Mouse (Mus musculus): ENCODE data around the gene Ccdc158.

The Ccdc158 gene

DNA sequence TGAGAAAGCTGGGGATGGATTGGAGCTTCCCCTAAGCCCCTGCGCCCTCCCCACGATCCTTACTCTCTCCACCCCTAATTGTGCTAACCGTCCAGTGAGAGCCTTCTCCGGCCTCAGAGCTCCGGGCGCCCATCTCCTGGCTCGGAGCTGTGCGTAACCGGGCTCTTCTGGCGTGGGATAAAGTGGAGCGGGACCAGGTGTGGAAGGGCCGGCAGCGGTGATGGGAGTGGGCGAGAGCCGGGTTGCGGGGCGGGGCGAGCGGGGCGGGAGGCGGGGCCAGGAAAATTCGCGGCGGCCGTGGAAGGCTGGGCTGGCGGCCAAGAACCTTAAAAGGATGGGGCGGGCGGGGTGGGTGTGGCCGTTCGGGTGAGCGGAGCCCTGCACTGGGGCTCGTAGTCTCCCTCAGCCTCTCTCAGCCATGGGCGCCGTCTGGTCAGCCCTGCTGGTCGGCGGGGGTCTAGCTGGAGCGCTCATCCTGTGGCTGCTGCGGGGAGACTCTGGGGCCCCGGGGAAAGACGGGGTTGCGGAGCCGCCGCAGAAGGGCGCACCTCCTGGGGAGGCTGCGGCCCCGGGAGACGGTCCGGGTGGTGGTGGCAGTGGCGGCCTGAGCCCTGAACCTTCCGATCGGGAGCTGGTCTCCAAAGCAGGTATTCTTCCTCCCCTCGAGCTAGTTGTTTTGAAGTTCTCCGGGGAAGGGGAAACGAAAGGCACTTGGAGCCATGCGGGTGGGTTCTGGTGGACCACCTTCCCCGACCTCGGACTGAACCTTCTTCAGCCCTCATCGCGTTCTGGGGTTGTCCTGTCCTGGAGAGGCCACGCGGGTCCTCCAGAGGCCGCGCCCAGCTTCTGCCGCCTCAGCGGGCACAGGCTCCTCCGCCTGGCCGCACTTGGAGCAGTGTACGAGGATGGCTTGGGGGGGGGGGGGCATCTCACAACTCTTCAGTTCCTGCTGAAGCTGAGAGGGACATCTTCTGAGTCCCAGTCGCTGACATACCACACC, 72.1 kb downstream of the Ccdc158 start, which contains the start of gene Stbd1:
Gene Stbd1 (plus strand): TSS at position 351 of the 1,000 bp plus-strand sequence.
- no peak for DNase-seq (ENCODE audit: low spot score in 2 of 2)

DNA sequence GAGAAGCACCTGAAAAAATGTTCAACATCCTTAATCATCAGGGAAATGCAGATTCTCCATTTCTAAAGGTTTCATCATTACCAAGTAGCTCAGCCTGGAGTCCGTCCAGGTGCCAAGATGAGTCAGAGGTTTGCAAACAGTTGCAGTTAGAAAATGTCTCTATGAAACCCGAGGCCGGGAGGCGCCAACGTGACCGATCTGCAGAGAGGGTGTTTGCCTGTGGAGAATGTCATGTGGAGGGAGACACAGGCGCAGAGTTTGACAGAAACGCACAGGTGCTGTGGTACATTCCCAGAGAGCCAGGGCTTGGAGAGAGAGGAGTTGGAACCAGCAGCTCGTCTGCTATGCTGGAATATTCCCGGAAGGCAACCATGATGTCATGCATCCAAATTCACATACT, 76.0 kb downstream of the Ccdc158 start:
- no peak for DNase-seq (ENCODE audit: low spot score in 2 of 2)

DNA sequence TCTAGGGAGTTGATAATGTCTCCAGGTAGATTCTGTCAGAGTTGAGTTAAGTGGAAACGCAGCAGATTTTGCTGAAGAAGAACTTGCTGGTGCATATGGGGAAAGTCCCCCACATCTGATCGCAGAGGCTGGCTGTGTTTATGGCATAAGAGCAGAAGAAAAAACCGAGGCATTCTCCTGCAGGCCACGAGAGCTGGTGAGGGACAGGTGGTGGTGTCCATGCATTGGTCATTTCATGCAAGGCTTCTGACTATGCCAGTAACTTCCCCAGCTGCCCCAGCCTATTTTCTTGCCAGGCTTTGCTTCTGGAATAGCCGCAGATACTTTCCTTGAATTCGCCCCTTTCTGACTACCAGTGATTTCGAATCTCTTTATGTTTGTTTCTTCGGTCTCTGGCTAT, 78.2 kb downstream of the Ccdc158 start:
- no peak for DNase-seq (ENCODE audit: low spot score in 2 of 2)

GRCm38 (mm10) chr5:92595026-92595425, 80.0 kb downstream of the Ccdc158 start:
- DNase-seq (ENCODE audit: low spot score in 2 of 2), result no peak

DNA sequence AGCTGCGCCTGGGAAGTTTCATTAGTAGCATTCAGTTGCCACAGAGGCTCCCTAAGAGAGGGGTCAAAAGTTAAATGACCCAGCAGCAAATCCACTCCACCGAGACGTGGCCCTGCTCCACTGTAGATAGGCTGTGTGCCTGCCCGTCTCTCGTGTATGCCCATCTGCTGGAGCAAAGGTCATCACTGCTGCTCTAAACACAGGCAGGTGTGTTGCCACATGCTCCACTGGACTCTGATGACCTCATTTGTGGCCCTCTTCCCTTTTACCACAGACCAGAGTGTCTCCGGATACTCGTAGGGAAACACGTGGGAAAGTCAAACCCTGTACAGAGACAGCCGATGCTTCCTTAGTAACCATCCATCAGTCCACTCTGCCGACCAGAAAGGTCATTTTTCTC, 89.1 kb downstream of the Ccdc158 start:
- DNase-seq (ENCODE audit: low spot score in 2 of 2), result no peak

DNA sequence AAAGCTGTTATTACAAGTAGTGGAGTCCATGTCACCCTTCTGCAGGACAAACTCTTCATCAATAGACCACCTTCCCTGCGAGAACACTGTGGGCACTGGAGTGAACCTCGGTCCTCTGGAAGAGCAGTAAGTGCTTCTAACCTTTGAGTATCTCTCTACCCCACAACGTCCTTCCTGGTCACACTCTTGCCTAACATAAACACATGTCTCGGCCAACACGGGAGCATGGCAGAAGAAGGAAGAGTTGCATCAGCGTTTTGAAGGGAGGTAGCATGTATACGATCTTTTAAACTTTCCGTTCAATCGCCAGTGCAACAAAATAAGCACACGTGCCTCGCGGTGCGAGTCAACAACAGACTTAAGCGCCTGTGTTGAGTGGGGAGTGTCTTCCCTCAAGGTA, 95.5 kb downstream of the Ccdc158 start:
- no peak for DNase-seq (ENCODE audit: low spot score in 2 of 2)

DNA sequence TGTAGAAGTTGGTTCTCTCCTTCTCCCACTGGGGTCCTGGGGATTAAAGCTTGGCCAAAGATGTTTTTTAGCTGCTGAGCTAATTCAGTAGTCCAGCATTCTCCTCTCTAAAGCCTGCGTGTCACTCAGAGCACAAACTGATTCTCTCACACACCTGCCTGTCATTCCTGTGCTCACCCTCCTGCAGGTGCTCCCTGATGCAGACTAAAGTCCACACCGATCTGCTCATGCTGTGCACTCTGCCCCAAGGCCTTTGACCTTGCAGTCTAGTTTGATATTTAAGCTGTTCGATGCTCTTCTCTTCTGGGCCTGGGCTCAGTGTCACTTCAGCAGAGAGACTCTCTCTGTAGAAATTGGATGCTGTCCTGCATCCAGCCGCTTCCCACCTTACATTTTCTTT, 103.8 kb downstream of the Ccdc158 start:
- DNase-seq (ENCODE audit: low spot score in 2 of 2), result no peak

DNA sequence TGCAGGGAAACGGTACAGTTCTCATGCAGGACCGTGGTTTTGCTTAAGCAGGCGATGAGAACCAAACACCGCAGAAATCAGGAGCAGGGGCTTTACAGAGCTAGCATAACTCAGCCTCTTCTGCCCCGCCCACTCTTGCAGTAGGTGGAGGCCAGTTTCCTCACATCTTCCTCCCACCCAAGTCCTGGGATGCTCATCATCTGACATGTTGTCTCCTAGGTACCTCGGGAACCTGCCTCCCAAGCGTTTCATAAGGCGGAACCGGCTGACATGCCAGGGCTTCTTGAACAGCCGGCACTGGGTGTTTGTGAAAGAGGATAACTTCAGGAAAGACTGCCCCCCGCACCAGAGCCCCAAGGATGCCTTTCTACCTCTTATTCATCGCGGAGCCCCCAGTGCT, 113.1 kb downstream of the Ccdc158 start:
- DNase-seq (ENCODE audit: low spot score in 2 of 2), result no peak

DNA sequence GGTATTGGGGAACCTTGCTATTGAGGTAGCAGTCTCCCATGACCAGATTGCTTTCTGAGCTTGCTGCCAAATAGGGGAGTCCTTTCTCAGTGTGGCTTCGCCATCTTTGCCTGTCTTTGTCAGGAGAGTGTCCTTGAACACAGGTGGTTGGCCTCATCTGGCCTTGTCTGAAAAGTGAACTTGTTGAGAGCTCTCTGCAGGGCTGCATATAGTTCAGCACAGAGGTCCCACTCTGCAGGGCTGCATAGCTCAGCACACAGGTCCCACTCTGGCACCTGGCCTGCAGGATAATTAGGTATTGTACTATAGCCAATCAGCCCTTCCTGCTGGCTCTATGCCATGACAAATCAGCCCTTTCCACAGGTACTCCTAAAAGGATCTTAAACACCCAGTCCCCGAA, 114.9 kb downstream of the Ccdc158 start:
- no peak for DNase-seq (ENCODE audit: low spot score in 2 of 2)
